Mouse (Mus musculus): Measurements from ENCODE around the gene Adprhl2.

DNA sequence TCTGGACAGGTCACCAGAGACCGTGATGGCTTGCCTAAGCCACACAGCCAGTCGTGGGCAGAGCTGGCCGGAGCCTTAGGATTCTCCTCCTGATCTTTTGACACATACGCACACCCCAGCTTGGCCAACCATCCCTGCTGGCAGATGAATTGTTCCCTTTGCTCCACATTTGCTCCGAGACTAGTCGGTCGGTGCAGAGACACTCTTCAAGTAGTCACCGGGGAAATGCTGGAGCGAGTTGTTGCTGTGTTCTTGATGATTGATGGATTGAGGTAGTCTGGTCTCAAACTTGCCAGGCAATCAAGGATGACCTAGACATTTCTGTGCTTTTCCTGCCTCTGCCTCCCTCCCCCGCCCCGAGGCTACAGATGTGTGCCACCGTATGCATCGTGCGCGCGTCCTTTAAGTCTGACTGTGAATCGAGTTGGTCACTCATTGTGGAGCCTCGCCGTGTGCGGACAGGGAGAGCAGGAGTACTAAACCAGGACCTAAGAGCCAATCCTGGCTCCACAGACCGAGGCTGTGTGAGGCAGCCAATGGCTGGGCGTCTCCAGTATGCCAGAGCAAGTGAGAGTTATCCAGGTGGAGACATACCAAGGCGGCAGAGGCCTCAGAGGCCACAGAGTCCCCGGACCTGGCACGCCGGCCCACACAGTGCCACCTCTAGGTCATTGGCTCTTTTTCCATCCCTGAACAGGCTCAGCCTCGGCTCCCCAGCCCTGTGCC is 19.8 kb downstream of the Adprhl2 start:
- TF ChIP-seq CTCF (IDR thresholded peaks at IDR 0.05; ENCODE audit: extremely low read depth, insufficient read depth, low read length) (no peak), POLR2A (IDR thresholded peaks at IDR 0.05; ENCODE audit: extremely low read depth, insufficient read depth, low read length) (no peak)
